Mouse (Mus musculus): ENCODE measurements around the gene Eps8. TPM values are rescaled to one million over a fixed set of nuclear protein-coding genes. Genes with fewer than 3 reads are reported as not detected.

Gene Eps8
- polyA plus RNA-seq, 1 experiment from 2014 or later, result 31.7 TPM

GRCm38 (mm10) chr6:137670820-137671219 is 16.1 kb upstream of the Eps8 start:
- Histone ChIP-seq H3K27ac (ENCODE audit: low read length) (no peak overlapping the region), H3K4me2 (ENCODE audit: low read depth, low read length) (no peak overlapping the region), H3K4me3 (ENCODE audit: low read length) (no peak overlapping the region), H3K27me3 (ENCODE audit: control insufficient read depth, insufficient read depth, low read depth, low read length) (no peaks in the 10 kb centered on the region; the same call in 1 of the 2 replicates), H3K9ac (ENCODE audit: low read length) (no peak overlapping the region), H3K36me3 (ENCODE audit: control insufficient read depth, insufficient read depth, low read length) (no peaks in the 10 kb centered on the region), H3K9me3 (ENCODE audit: control insufficient read depth, low read length) (no peaks in the 10 kb centered on the region), H3K4me1 (replicated peaks; ENCODE audit: control insufficient read depth, insufficient read depth, low read length) (no peaks in the 10 kb centered on the region)
- 85% methylated on average over 9 of the region's 9 CpGs for WGBS
- ATAC-seq (ENCODE audit: low read depth), result no peak

- Histone ChIP-seq H3K27me3 (ENCODE audit: control insufficient read depth, insufficient read depth, low read depth, low read length) (no peaks in the 10 kb centered on the region; the same call in 1 of the 2 replicates), H3K9ac (ENCODE audit: low read length) (no peak overlapping the region), H3K4me3 (ENCODE audit: low read length) (no peak overlapping the region), H3K4me2 (ENCODE audit: low read depth, low read length) (no peak overlapping the region), H3K36me3 (ENCODE audit: control insufficient read depth, insufficient read depth, low read length) (no peaks in the 10 kb centered on the region), H3K4me1 (replicated peaks; ENCODE audit: control insufficient read depth, insufficient read depth, low read length) (no peaks in the 10 kb centered on the region), H3K9me3 (ENCODE audit: control insufficient read depth, low read length) (no peaks in the 10 kb centered on the region), H3K27ac (ENCODE audit: low read length) (no peak overlapping the region)
- ATAC-seq (ENCODE audit: low read depth), result no peak
- WGBS, result 87% methylated on average over 3 of the region's 3 CpGs
Observed at GRCm38 (mm10) chr6:137669876-137670275, 15.2 kb upstream of the Eps8 start.

GRCm38 (mm10) chr6:137669433-137669832 is 14.8 kb upstream of the Eps8 start:
- 90% methylated on average over 1 of the region's 1 CpGs for WGBS
- no peaks in the 10 kb centered on the region for H3K4me1 ChIP-seq (replicated peaks; ENCODE audit: control insufficient read depth, insufficient read depth, low read length)
- no peaks in the 10 kb centered on the region; the same call in 1 of the 2 replicates for H3K27me3 ChIP-seq (ENCODE audit: control insufficient read depth, insufficient read depth, low read depth, low read length)
- no peaks in the 10 kb centered on the region for H3K9me3 ChIP-seq (ENCODE audit: control insufficient read depth, low read length)
- no peak overlapping the region for H3K9ac ChIP-seq (ENCODE audit: low read length)
- H3K27ac ChIP-seq (ENCODE audit: low read length), result no peak overlapping the region
- H3K4me3 ChIP-seq (ENCODE audit: low read length), result no peak overlapping the region
- no peaks in the 10 kb centered on the region for H3K36me3 ChIP-seq (ENCODE audit: control insufficient read depth, insufficient read depth, low read length)
- no peak for ATAC-seq (ENCODE audit: low read depth)
- no peak overlapping the region for H3K4me2 ChIP-seq (ENCODE audit: low read depth, low read length)

GRCm38 (mm10) chr6:137668331-137668730 is 13.7 kb upstream of the Eps8 start:
- ATAC-seq (ENCODE audit: low read depth), result no peak
- Histone ChIP-seq H3K4me2 (ENCODE audit: low read depth, low read length) (no peak overlapping the region), H3K9me3 (ENCODE audit: control insufficient read depth, low read length) (no peaks in the 10 kb centered on the region), H3K27ac (ENCODE audit: low read length) (no peak overlapping the region), H3K27me3 (ENCODE audit: control insufficient read depth, insufficient read depth, low read depth, low read length) (no peaks in the 10 kb centered on the region), H3K36me3 (ENCODE audit: control insufficient read depth, insufficient read depth, low read length) (no peaks in the 10 kb centered on the region), H3K4me3 (ENCODE audit: low read length) (no peak overlapping the region), H3K9ac (ENCODE audit: low read length) (no peak overlapping the region), H3K4me1 (replicated peaks; ENCODE audit: control insufficient read depth, insufficient read depth, low read length) (no peaks in the 10 kb centered on the region)
- 54% methylated on average over 3 of the region's 3 CpGs for WGBS

GRCm38 (mm10) chr6:137667665-137668064 is 13.0 kb upstream of the Eps8 start:
- H3K36me3 ChIP-seq (ENCODE audit: control insufficient read depth, insufficient read depth, low read length), result no peaks in the 10 kb centered on the region
- H3K9me3 ChIP-seq (ENCODE audit: control insufficient read depth, low read length), result no peaks in the 10 kb centered on the region
- H3K9ac ChIP-seq (ENCODE audit: low read length), result no peak overlapping the region
- no peak overlapping the region for H3K4me2 ChIP-seq (ENCODE audit: low read depth, low read length)
- 56% methylated on average over 3 of the region's 3 CpGs for WGBS
- ATAC-seq (ENCODE audit: low read depth), result no peak
- no peaks in the 10 kb centered on the region for H3K4me1 ChIP-seq (replicated peaks; ENCODE audit: control insufficient read depth, insufficient read depth, low read length)
- no peak overlapping the region for H3K27ac ChIP-seq (ENCODE audit: low read length)
- no peak overlapping the region for H3K4me3 ChIP-seq (ENCODE audit: low read length)
- no peaks in the 10 kb centered on the region for H3K27me3 ChIP-seq (ENCODE audit: control insufficient read depth, insufficient read depth, low read depth, low read length)

- no peaks in the 10 kb centered on the region for H3K9me3 ChIP-seq (ENCODE audit: control insufficient read depth, low read length)
- H3K4me3 ChIP-seq (ENCODE audit: low read length), result no peak overlapping the region
- H3K36me3 ChIP-seq (ENCODE audit: control insufficient read depth, insufficient read depth, low read length), result no peaks in the 10 kb centered on the region
- WGBS, result 54% methylated on average over 3 of the region's 3 CpGs
- no peak overlapping the region for H3K9ac ChIP-seq (ENCODE audit: low read length)
- H3K4me1 ChIP-seq (replicated peaks; ENCODE audit: control insufficient read depth, insufficient read depth, low read length), result no peaks in the 10 kb centered on the region
- no peak overlapping the region for H3K4me2 ChIP-seq (ENCODE audit: low read depth, low read length)
- no peaks in the 10 kb centered on the region for H3K27me3 ChIP-seq (ENCODE audit: control insufficient read depth, insufficient read depth, low read depth, low read length)
- no peak for ATAC-seq (ENCODE audit: low read depth)
- no peak overlapping the region for H3K27ac ChIP-seq (ENCODE audit: low read length)
Observed at GRCm38 (mm10) chr6:137664936-137665335, 10.3 kb upstream of the Eps8 start.

- H3K9ac ChIP-seq (ENCODE audit: low read length), result no peak overlapping the region
- H3K4me3 ChIP-seq (ENCODE audit: low read length), result no peak overlapping the region
- no peak for ATAC-seq (ENCODE audit: low read depth)
- no peaks in the 10 kb centered on the region for H3K27me3 ChIP-seq (ENCODE audit: control insufficient read depth, insufficient read depth, low read depth, low read length)
- H3K9me3 ChIP-seq (ENCODE audit: control insufficient read depth, low read length), result 0 out of 2 replicates have a peak, but pooled peaks cover 4% of the 10 kb centered on the region
- no peaks in the 10 kb centered on the region for H3K36me3 ChIP-seq (ENCODE audit: control insufficient read depth, insufficient read depth, low read length)
- WGBS, result 91% methylated on average over 23 of the region's 23 CpGs
- H3K4me2 ChIP-seq (ENCODE audit: low read depth, low read length), result no peak overlapping the region
- H3K27ac ChIP-seq (ENCODE audit: low read length), result no peak overlapping the region
- no peaks in the 10 kb centered on the region for H3K4me1 ChIP-seq (replicated peaks; ENCODE audit: control insufficient read depth, insufficient read depth, low read length)
Observed at GRCm38 (mm10) chr6:137661583-137662365, 7.1 kb upstream of the Eps8 start.

GRCm38 (mm10) chr6:137658426-137659088 is 3.9 kb upstream of the Eps8 start:
- H3K9me3 ChIP-seq (ENCODE audit: control insufficient read depth, low read length), result 0 out of 2 replicates have a peak, but pooled peaks cover 4% of the 10 kb centered on the region
- no peaks in the 10 kb centered on the region for H3K36me3 ChIP-seq (ENCODE audit: control insufficient read depth, insufficient read depth, low read length)
- H3K4me1 ChIP-seq (replicated peaks; ENCODE audit: control insufficient read depth, insufficient read depth, low read length), result no peaks in the 10 kb centered on the region
- no peak overlapping the region for H3K4me2 ChIP-seq (ENCODE audit: low read depth, low read length)
- H3K9ac ChIP-seq (ENCODE audit: low read length), result no peak overlapping the region
- 72% methylated on average over 12 of the region's 12 CpGs for WGBS
- ATAC-seq (ENCODE audit: low read depth), result no peak
- no peak overlapping the region for H3K4me3 ChIP-seq (ENCODE audit: low read length)
- no peaks in the 10 kb centered on the region for H3K27me3 ChIP-seq (ENCODE audit: control insufficient read depth, insufficient read depth, low read depth, low read length)
- H3K27ac ChIP-seq (ENCODE audit: low read length), result no peak overlapping the region

- H3K9ac ChIP-seq (ENCODE audit: low read length), result no peak overlapping the region
- H3K4me1 ChIP-seq (replicated peaks; ENCODE audit: control insufficient read depth, insufficient read depth, low read length), result no peaks in the 10 kb centered on the region
- no peaks in the 10 kb centered on the region for H3K27me3 ChIP-seq (ENCODE audit: control insufficient read depth, insufficient read depth, low read depth, low read length)
- H3K27ac ChIP-seq (ENCODE audit: low read length), result no peak overlapping the region
- no peak overlapping the region for H3K4me2 ChIP-seq (ENCODE audit: low read depth, low read length)
- no peak overlapping the region for H3K4me3 ChIP-seq (ENCODE audit: low read length)
- no peak for ATAC-seq (ENCODE audit: low read depth)
- H3K36me3 ChIP-seq (ENCODE audit: control insufficient read depth, insufficient read depth, low read length), result no peaks in the 10 kb centered on the region
- WGBS, result 75% methylated on average over 6 of the region's 6 CpGs
- H3K9me3 ChIP-seq (ENCODE audit: control insufficient read depth, low read length), result 0 out of 2 replicates have a peak, but pooled peaks cover 4% of the 10 kb centered on the region
Observed at GRCm38 (mm10) chr6:137657203-137657602, 2.5 kb upstream of the Eps8 start.

Data from lung, embryonic 16.5 days (tissue).